Mouse (Mus musculus): Measurements from ENCODE around the gene Tbx1.

Tbx1 gene

GRCm38 (mm10) chr16:18589804-18590790 lies at the start of gene Tbx1:
Tbx1 (minus strand) TSS chr16:18590671.
- no peak for DNase-seq (ENCODE audit: low spot score in 2 of 2)

GRCm38 (mm10) chr16:18639382-18639929 lies 49.0 kb upstream of the Tbx1 start:
- DNase-seq (ENCODE audit: low spot score in 2 of 2) = no peak

- no peak for DNase-seq (ENCODE audit: low spot score in 2 of 2)
These were observed 47.9 kb upstream of the Tbx1 start for GRCm38 (mm10) chr16:18638396-18638795.

- no peak for DNase-seq (ENCODE audit: low spot score in 2 of 2)
These were observed 46.3 kb upstream of the Tbx1 start for GRCm38 (mm10) chr16:18636804-18637203.

DNA sequence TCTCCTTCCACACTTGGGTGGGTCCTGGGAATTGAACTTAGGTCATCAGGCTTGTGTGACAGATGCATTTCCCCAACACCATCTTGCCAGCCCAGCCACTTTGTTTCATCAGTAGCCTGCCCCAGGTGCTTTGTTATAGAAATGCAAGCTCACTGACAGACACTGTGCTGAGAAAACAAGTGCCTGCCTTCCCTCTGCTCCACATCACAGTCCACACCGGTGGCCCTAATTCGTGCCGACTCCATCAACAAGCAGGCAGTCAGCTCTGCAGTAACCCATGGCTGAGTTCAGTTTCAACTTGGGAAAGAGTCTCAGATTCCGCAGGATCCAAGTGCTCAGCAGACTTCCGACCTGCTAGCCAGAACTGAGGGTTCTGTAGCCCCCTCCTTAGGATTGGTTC lies 45.9 kb upstream of the Tbx1 start:
- DNase-seq (ENCODE audit: low spot score in 2 of 2) = no peak

- DNase-seq (ENCODE audit: low spot score in 2 of 2) = no peak
These were observed 42.9 kb upstream of the Tbx1 start for GRCm38 (mm10) chr16:18633333-18633732.

DNA sequence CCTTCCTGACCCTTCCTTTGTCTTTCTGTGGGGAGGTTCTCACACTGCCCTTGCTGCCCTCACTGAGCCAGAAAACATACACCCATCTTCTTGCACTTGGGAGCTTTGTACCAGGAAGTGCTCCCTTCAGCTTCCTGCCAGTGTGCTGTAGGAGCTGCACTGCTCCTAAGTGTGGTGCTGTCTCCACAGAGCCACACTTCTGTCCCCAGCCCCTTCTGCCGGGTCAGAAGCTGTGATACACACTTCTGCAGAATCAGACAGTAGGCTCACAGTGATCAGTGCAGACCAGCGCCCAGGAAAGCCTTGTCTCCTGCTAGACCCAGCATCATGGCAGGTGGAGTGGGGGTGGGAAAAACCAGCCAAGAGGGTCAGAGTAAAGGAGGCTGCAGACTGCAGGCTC lies 42.3 kb upstream of the Tbx1 start:
- no peak for DNase-seq (ENCODE audit: low spot score in 2 of 2)

DNA sequence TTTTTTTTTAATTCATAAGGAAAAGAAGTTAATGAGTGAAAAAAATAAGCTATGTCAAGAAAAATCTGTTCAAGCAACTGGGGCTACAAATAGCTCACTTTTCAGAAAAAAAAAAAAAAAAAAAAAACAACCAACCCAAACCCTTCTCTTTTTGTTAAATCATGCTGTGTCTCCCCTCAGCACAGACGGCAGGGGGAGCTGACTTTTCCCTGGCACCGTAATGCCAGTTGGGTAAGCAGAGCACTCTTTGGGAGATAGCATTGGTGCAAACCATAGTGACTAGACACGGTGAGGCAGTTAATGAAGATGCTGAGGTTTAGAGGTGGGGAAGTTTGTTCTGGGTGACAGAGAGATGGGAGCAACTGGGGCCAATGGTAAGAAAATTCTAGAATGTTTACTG lies 41.6 kb upstream of the Tbx1 start:
- peak in 1 of 2 experiments; percentile 62 for DNase-seq (ENCODE audit: low spot score in 2 of 2)

DNA sequence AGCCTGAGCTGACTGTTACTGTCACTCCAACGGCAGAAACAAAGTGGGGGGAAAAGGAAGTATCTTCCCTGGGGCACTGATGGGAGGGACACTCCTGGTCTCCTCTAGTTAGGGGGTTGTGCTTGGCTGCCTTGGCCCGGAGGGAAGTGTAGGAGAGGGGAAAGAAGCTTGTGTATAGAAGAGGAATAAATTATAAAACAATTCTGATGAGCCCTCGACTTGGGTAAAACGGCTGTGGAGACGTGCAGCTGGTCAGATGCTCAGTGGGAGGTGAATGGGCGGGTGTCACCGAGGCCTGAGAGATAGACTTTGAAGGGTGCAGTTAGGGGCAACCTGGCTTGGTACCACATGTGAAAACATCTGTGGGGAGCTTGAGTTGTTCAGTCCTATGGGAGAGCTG lies 40.7 kb upstream of the Tbx1 start:
- no peak for DNase-seq (ENCODE audit: low spot score in 2 of 2)

DNA sequence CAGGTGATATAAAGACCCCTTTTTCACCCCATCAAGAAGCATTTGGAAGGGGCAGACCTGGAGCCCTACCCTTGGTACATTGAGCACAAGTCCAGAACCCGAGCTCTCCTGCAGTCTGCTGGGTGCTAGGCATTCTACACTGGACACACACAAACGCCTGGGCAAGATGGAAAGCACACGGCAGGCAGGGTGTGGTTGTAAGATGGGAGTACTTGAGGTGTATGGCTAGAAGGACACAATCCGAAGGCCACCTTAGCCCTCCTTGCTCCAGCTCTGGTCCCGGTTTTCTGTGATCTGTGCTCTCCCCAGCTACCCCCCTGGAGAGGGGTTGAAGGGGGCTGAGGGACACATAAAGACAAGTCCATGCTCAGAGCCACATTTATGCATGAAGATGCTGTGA lies 39.8 kb upstream of the Tbx1 start:
- no peak for DNase-seq (ENCODE audit: low spot score in 2 of 2)

DNA sequence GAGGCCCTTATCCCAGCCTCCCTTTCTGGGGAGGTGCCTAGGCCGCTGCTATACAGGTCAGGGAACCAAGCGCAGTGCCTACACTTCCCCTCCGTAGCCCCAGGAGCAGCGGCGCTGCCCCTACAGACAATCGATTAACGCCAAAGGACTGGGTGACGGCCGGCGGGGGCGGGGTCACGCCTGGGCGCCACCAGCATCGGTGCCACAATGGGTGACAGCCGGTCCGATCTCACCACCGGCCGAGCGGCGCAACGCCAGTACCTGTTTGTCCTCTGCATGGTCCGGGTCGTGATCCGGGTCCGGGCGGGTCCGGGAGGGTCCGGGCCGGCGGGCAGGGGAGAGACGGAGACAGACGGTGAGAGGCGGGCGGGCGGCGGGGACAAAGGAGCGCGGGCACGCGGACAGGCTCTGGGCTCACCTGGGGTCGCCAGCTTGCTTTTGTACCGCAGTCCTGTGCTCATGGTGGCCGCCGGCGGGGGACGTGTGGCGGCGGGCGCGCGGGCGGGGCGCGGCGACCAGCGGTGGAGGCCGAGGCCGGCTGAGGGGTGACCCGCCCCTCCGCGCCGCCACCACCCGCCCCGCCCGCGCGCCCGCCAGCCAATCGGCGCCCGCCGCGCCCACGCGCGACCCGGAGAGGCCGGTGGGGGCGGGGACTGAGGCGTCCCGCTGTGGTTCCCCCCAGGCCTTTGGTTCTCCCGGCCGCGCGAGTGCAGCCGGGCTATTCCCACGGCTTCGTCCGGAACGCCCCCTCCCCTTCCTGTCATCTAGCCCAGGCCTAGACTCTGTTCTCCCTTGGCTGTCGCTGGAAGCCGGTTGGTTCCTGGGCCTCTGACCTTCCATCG lies 39.1 kb upstream of the Tbx1 start, which contains the start of gene Sept5:
Gene Sept5, minus strand, starts transcription at position 565 of the 842 bp plus-strand sequence.
- DNase-seq (ENCODE audit: low spot score in 2 of 2) = peak; percentile 56 to 59

GRCm38 (mm10) chr16:18628948-18629340 lies 38.5 kb upstream of the Tbx1 start:
- DNase-seq (ENCODE audit: low spot score in 2 of 2) = no peak

DNA sequence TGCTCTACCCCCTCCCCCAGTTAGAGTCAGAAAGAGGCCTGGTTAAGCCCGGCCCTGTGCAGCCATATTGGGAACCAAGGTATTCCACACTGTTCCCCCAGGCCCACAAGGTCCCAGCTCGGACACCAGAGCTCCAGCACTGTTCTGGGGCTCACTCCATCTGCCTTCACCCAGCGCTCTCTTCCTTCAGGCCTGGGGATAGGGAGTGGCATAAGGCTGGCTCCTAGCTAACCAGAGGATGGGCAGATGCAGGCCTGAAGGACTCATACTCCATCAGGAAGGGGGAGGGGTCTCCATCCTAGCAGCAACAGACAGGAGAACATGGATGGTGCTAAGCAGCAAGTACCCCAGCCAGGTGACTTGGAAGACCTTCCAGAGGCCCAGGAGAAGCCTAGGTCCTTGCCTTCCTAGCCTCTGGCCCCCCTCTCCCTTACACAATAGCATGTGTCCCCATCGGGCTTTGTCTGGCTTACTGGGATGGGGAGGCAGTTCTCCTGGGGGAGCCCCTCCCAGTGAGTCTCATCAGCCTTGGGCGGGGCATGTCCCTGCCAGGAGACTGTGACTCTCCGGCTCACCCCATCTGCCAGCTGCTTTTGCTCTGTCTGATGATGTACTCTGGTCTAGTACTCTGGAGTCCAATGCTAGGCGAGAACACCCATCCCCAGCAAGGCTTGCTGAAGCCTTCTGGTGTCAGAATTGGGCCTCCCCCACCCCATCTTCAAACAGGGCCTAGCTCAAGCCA lies 37.9 kb upstream of the Tbx1 start:
- DNase-seq (ENCODE audit: low spot score in 2 of 2) = peak in 1 of 2 experiments; percentile 39

DNA sequence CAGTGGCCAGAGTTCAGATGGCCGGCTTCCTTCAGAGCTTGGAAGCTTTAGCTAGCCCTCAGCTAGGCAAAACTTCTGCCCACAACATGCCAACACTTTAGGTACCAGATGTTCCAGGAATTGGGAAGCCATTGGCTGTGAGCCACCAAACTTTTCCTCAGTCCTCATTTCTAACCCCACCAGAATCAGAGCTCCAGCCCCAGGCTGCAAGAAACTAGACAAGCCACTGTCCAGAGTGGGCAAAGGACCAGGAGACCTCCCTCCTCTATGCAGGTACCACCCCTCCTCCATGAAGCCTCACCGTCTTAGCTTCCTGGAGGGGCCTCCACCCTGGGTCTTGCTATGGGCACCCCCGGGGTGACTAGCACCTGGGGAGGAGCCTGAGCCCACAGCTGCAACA lies 36.7 kb upstream of the Tbx1 start:
- no peak for DNase-seq (ENCODE audit: low spot score in 2 of 2)

DNA sequence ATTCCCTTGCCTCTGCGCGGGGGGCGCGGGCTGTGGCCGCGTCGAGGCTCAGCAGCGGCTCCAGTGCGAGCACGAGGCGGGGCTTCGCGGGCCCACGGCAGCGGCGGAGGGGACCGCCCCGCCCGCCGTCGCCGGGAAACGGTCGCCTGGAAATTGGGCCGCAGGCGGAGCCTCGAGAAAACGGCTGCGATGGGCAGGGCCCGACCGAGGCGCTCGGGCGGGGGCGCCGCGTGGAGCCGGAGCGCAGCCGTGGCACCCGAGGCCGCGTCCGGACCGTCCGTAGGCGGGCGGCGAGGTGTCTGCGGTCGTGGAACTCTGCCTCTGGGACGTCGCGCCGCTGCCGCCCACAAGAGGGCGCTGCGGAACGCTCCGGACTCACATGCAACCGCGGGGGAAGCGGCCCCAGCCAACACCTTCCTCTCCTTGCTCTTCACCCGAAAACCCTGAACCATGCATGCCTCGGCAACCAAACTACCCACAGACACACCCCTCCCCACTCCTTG lies 36.0 kb upstream of the Tbx1 start, which contains the start of gene Gm49601:
Gene Gm49601, minus strand, starts transcription at position 52 of the 503 bp plus-strand sequence.
- peak; percentile 80 to 91 for DNase-seq (ENCODE audit: low spot score in 2 of 2)

GRCm38 (mm10) chr16:18625791-18626311 lies 35.4 kb upstream of the Tbx1 start:
- DNase-seq (ENCODE audit: low spot score in 2 of 2) = peak; percentile 84 to 87

GRCm38 (mm10) chr16:18625097-18625496 lies 34.6 kb upstream of the Tbx1 start:
- DNase-seq (ENCODE audit: low spot score in 2 of 2) = peak; percentile 22 to 34

DNA sequence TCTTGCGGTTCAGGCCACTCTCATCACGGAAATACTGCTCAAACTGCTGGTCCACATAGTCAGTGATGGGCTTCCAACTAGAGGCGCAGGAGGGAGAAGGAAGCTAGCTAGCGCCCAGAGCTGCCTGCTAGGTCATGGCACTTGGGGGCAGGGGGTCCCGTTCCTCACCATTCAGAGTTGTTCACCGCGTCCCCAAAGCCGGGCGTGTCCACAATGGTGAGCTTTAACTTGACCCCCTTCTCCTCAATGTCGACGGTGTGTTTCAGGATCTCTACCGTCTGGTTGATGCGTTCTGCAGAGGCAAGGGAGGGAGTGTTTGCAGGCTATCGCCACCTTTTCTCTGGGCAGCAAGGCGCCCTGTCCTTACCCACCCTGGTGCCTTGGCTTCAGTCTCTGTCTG lies 34.2 kb upstream of the Tbx1 start:
- no peak for DNase-seq (ENCODE audit: low spot score in 2 of 2)

GRCm38 (mm10) chr16:18623751-18624540 lies 33.5 kb upstream of the Tbx1 start:
- no peak for DNase-seq (ENCODE audit: low spot score in 2 of 2)

All from right cerebral cortex, adult 2 months (tissue).